Mouse (Mus musculus) embryonic facial prominence, embryonic 11.5 days (tissue): ENCODE data around the gene Aspscr1. TPM values are rescaled to one million over a fixed set of nuclear protein-coding genes. Genes with fewer than 3 reads are reported as not detected.

Source experiments
- ATAC-seq: fragments of 200-750 bp; cut with Nextera tagmentation; replicated peaks from 2 replicates; pipeline ENCODE4 v1.8.0; 2017; ENCODE audit warnings: low read depth; ENCODE audit not compliant: insufficient number of reproducible peaks, low FRiP score, low TSS enrichment
- DNase-seq: peaks from one replicate; pipeline ENCODE4 v3.0.0-alpha.2; 2015; ENCODE audit warnings: low spot score
- H3K27ac ChIP-seq: fragments of 300-500 bp; sonication (generic); replicated peaks from 2 replicates; pipeline ENCODE4 v1.5.1; 2014; ENCODE audit warnings: mild to moderate bottlenecking, low read depth, low read length, control low read depth
- H3K27me3 ChIP-seq: fragments of 300-500 bp; sonication (generic); 2 replicates; pipeline ENCODE4 v1.6.1; 2014; ENCODE audit warnings: mild to moderate bottlenecking, low read length, moderate library complexity, mixed read lengths; ENCODE audit not compliant: control insufficient read depth, insufficient read depth
- H3K36me3 ChIP-seq: fragments of 300-500 bp; sonication (generic); replicated peaks from 2 replicates; pipeline ENCODE4 v1.6.1; 2014; ENCODE audit warnings: low read depth, mild to moderate bottlenecking, low read length, moderate library complexity, mixed read lengths; ENCODE audit not compliant: control insufficient read depth, insufficient read depth
- H3K4me1 ChIP-seq: fragments of 300-500 bp; sonication (generic); 2 replicates; pipeline ENCODE4 v1.6.1; 2014; ENCODE audit warnings: low read length, mixed read lengths; ENCODE audit not compliant: control insufficient read depth, insufficient read depth
- H3K4me2 ChIP-seq: fragments of 300-500 bp; sonication (generic); 2 replicates; pipeline ENCODE4 v1.6.1; 2014; ENCODE audit warnings: low read depth, mild to moderate bottlenecking, control low read depth, low read length, moderate library complexity
- H3K4me3 ChIP-seq: fragments of 300-500 bp; sonication (generic); 2 replicates; pipeline ENCODE4 v1.5.1; 2014; ENCODE audit warnings: low read depth, low read length, control low read depth
- H3K9ac ChIP-seq: fragments of 300-500 bp; sonication (generic); replicated peaks from 2 replicates; pipeline ENCODE4 v1.6.1; 2014; ENCODE audit warnings: mild to moderate bottlenecking, control low read depth, low read length
- H3K9me3 ChIP-seq: fragments of 300-500 bp; sonication (generic); replicated peaks from 2 replicates; pipeline ENCODE4 v1.6.1; 2016; ENCODE audit warnings: mild to moderate bottlenecking, low read length, inconsistent platforms, mixed read lengths; ENCODE audit not compliant: control insufficient read depth
- WGBS: fragments of 180-500 bp; shearing (Covaris S2); extraction: QIAGEN DNeasy Blood & Tissue Kit; methylation state at CpG from one replicate; pipeline ENCODE4 v1.1.7; 2014; 5-methylcytosine and 5-hydroxymethylcytosine counted together
- polyA plus RNA-seq: library from polyadenylated mRNA; unstranded; fragments of >200 nt; fragmentation: Nextera tagmentation; extraction: Ambion mirVana; gene quantifications from 2 replicates; pipeline ENCODE4 v1.2.1, GENCODE M21; 2014

Gene Aspscr1
- polyA plus RNA-seq, 1 experiment from 2014 or later: 99.6 TPM

- peak overlapping the region; percentile 47; the same call in 1 of the 2 replicates for H3K9ac ChIP-seq
- WGBS: 7% methylated on average over 8 of the region's 8 CpGs
- H3K4me1 ChIP-seq: peaks cover 32% of the 10 kb centered on the region
- no peaks in the 10 kb centered on the region for H3K9me3 ChIP-seq
- peak overlapping the region; percentile 23; the same call in 1 of the 2 replicates for H3K4me2 ChIP-seq
- no peaks in the 10 kb centered on the region for H3K27me3 ChIP-seq
- ATAC-seq (peak; percentile 41), DNase-seq (peak; percentile 60)
- no peak overlapping the region for H3K4me3 ChIP-seq
- peak overlapping the region; percentile 62 for H3K27ac ChIP-seq
- no peaks in the 10 kb centered on the region; the same call in none of the 2 replicates for H3K36me3 ChIP-seq
These were observed 31.9 kb downstream of the Aspscr1 start for GRCm38 (mm10) chr11:120704486-120705325.

- Histone ChIP-seq H3K4me2 (no peak overlapping the region), H3K27ac (peak overlapping the region; percentile 23; the same call in 1 of the 2 replicates), H3K9me3 (no peaks in the 10 kb centered on the region), H3K27me3 (no peaks in the 10 kb centered on the region), H3K4me3 (no peak overlapping the region), H3K36me3 (no peaks in the 10 kb centered on the region; the same call in none of the 2 replicates), H3K9ac (no peak overlapping the region), H3K4me1 (peaks cover 32% of the 10 kb centered on the region)
- ATAC-seq (no peak), DNase-seq (no peak)
- WGBS: 74% methylated on average over 5 of the region's 5 CpGs
These were observed 33.3 kb downstream of the Aspscr1 start for GRCm38 (mm10) chr11:120706120-120706519.

GRCm38 (mm10) chr11:120707225-120707624 lies 34.5 kb downstream of the Aspscr1 start:
- Histone ChIP-seq H3K4me2 (no peak overlapping the region; the same call in 1 of the 2 replicates), H3K4me1 (peaks cover 32% of the 10 kb centered on the region), H3K36me3 (no peaks in the 10 kb centered on the region; the same call in 1 of the 2 replicates), H3K9me3 (no peaks in the 10 kb centered on the region), H3K27ac (peak overlapping the region; percentile 66), H3K27me3 (no peaks in the 10 kb centered on the region), H3K4me3 (no peak overlapping the region), H3K9ac (0 out of 2 replicates have a peak overlapping the region, but pooled peaks have one; percentile 22)
- ATAC-seq (no peak), DNase-seq (peak; percentile 61)
- 3% methylated on average over 11 of the region's 12 CpGs for WGBS

- 35% methylated on average over 5 of the region's 5 CpGs for WGBS
- H3K9ac ChIP-seq: 0 out of 2 replicates have a peak overlapping the region, but pooled peaks have one; percentile 8
- no peaks in the 10 kb centered on the region for H3K27me3 ChIP-seq
- no peak for ATAC-seq
- no peak overlapping the region for H3K4me2 ChIP-seq
- H3K4me1 ChIP-seq: peaks cover 32% of the 10 kb centered on the region
- H3K27ac ChIP-seq: peak overlapping the region; percentile 66
- peak; percentile 20 for DNase-seq
- H3K4me3 ChIP-seq: no peak overlapping the region
- H3K36me3 ChIP-seq: no peaks in the 10 kb centered on the region; the same call in 1 of the 2 replicates
- H3K9me3 ChIP-seq: no peaks in the 10 kb centered on the region
These were observed 35.2 kb downstream of the Aspscr1 start for GRCm38 (mm10) chr11:120707969-120708368.

- peaks cover 21% of the 10 kb centered on the region for H3K4me1 ChIP-seq
- no peaks in the 10 kb centered on the region for H3K9me3 ChIP-seq
- no peaks in the 10 kb centered on the region for H3K27me3 ChIP-seq
- no peak overlapping the region for H3K27ac ChIP-seq
- 89% methylated on average over 2 of the region's 2 CpGs for WGBS
- no peak overlapping the region for H3K9ac ChIP-seq
- ATAC-seq (no peak), DNase-seq (no peak)
- no peak overlapping the region for H3K4me2 ChIP-seq
- H3K36me3 ChIP-seq: no peaks in the 10 kb centered on the region; the same call in 1 of the 2 replicates
- H3K4me3 ChIP-seq: no peak overlapping the region
These were observed 36.8 kb downstream of the Aspscr1 start for GRCm38 (mm10) chr11:120709551-120709950.

GRCm38 (mm10) chr11:120710672-120711071 lies 37.9 kb downstream of the Aspscr1 start:
- Histone ChIP-seq H3K9me3 (no peaks in the 10 kb centered on the region), H3K27me3 (no peaks in the 10 kb centered on the region), H3K27ac (no peak overlapping the region), H3K36me3 (no peaks in the 10 kb centered on the region; the same call in 1 of the 2 replicates), H3K4me1 (peaks cover 14% of the 10 kb centered on the region), H3K4me3 (no peak overlapping the region), H3K4me2 (no peak overlapping the region), H3K9ac (no peak overlapping the region)
- 83% methylated on average over 5 of the region's 5 CpGs for WGBS
- no peak for DNase-seq
- ATAC-seq: no peak

GRCm38 (mm10) chr11:120711980-120712604 lies 39.3 kb downstream of the Aspscr1 start:
- H3K9ac ChIP-seq: no peak overlapping the region
- no peaks in the 10 kb centered on the region for H3K9me3 ChIP-seq
- no peak overlapping the region; the same call in 1 of the 2 replicates for H3K4me2 ChIP-seq
- WGBS: 57% methylated on average over 8 of the region's 8 CpGs
- no peak overlapping the region for H3K27ac ChIP-seq
- H3K4me1 ChIP-seq: peaks cover 9% of the 10 kb centered on the region
- 0 out of 2 replicates have a peak overlapping the region, but pooled peaks have one; percentile 11 for H3K4me3 ChIP-seq
- no peaks in the 10 kb centered on the region; the same call in none of the 2 replicates for H3K36me3 ChIP-seq
- H3K27me3 ChIP-seq: no peaks in the 10 kb centered on the region
- ATAC-seq: no peak
- DNase-seq: no peak
